Mouse (Mus musculus): ENCODE results near the gene Uckl1. TPM values are rescaled to one million over a fixed set of nuclear protein-coding genes. Genes with fewer than 3 reads are reported as not detected.
A peak's percentile ranks its signal among the peaks of the same experiment; 100 is the strongest.

Uckl1 gene
- 41.1 and 41.3 TPM in 2 replicates for polyA plus RNA-seq (2016; fragmentation: Nextera tagmentation; extraction: Ambion mirVana)

DNA sequence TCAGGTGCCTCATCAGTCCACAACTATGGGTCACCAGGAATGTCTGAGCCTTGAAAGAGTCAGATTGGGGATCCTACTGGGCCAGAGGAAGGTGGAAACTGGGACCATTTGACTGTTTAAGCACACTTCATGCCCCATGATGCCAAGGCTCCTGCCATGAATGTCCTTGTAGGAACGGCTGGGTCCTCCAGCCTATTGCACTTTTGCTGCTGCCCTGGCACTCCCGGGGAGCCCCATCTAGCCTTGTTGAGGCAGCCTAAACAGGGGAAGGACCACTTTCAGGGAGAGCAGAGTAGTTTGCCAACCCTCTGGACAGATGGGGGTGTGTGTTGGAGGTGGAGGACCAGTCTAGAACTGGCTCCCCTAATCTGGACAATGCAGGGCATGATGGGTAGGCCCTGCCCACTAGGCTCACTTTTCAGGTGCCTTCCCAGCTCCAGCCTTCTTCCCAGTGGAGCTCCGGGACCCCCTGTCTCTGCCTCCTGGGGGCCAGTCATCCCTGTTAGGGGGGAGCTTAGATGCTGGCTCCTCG, at the start of gene Uckl1:
Gene Uckl1 (minus strand): TSS at position 482 of the 532 bp plus-strand sequence.
- peak; percentile 6 for DNase-seq (ENCODE audit: low spot score)
- Histone ChIP-seq H3K27ac (replicated peaks) (no peak within 1 kb of the TSS), H3K27me3 (replicated peaks; ENCODE audit: low read depth, poor library complexity, severe bottlenecking) (no peaks in the 10 kb centered on the region), H3K4me1 (peaks cover 18% of the 10 kb centered on the region), H3K9me3 (no peaks in the 10 kb centered on the region), H3K36me3 (replicated peaks) (peaks cover 67% of the 10 kb centered on the region), H3K4me3 (no peak within 1 kb of the TSS)
- 93% methylated on average over 4 of the region's 4 CpGs for WGBS

DNA sequence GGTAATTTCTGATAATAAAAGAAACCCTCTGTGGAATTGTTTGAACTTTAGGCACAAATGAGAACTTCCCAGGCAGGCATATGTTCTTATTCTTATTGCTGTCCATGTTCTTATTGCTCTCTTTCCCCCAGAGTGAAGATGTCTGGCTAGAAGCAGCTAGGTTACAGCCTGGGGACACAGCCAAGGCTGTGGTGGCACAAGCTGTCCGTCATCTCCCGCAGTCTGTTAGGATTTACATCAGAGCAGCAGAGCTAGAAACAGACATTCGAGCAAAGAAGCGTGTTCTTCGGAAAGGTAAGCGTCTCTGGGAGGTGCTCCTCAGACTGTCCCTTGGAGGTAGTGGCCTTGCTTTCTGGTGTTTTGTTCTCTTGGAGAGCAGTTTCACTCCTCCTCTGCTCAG, 47.9 kb upstream of the Uckl1 start:
- Histone ChIP-seq H3K27me3 (replicated peaks; ENCODE audit: low read depth, poor library complexity, severe bottlenecking) (no peaks in the 10 kb centered on the region), H3K27ac (replicated peaks) (no peak overlapping the region), H3K9me3 (no peaks in the 10 kb centered on the region), H3K36me3 (replicated peaks) (peaks cover 89% of the 10 kb centered on the region), H3K4me1 (no peaks in the 10 kb centered on the region), H3K4me3 (no peak overlapping the region)
- DNase-seq (ENCODE audit: low spot score): no peak
- 96% methylated on average over 6 of the region's 6 CpGs for WGBS

DNA sequence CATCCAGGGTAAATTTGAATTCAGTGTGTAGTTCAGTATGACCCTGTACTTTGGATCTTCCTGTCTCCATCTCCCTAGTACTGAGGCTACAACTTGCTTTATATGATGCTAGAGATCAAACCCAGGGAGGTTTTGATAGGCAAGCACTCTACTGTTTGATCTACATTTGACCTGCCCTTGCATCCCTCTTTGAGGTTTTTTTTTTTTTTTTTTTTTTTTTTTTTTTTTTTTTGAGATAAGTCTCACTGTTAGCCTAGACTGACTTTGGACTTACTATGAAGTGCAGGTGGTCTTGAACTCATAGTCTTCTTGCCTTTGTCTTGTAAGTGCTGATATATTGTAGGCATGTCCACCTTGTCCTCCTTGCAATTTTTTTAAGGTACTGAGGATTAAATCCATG, 43.8 kb upstream of the Uckl1 start:
- no peak overlapping the region for H3K27ac ChIP-seq (replicated peaks)
- no peaks in the 10 kb centered on the region for H3K9me3 ChIP-seq
- H3K27me3 ChIP-seq (replicated peaks; ENCODE audit: low read depth, poor library complexity, severe bottlenecking): no peaks in the 10 kb centered on the region
- peaks cover 83% of the 10 kb centered on the region for H3K36me3 ChIP-seq (replicated peaks)
- no peak overlapping the region for H3K4me3 ChIP-seq
- DNase-seq (ENCODE audit: low spot score): no peak
- H3K4me1 ChIP-seq: no peaks in the 10 kb centered on the region

DNA sequence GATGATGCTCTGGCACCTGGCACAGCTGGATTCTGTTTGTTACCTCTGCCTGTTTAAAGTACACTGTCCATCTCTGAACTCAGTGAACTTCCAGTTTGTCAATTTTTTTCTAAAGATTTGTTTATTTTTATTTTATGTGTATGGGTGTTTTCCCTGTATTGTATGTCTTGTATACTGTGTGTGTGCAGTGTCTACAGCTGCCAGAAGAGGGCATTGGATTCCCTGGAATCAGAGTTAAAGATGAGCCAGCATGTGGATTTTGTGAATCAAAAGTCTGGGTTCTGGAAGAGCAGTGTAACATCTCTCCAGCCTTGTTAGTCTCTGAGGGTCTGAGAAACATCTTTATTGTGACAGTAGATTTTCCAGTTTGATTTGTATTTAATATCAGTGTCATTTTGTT, 38.7 kb upstream of the Uckl1 start:
- no peak for DNase-seq (ENCODE audit: low spot score)
- H3K4me1 ChIP-seq: no peaks in the 10 kb centered on the region
- no peak overlapping the region for H3K27ac ChIP-seq (replicated peaks)
- H3K27me3 ChIP-seq (replicated peaks; ENCODE audit: low read depth, poor library complexity, severe bottlenecking): no peaks in the 10 kb centered on the region
- H3K9me3 ChIP-seq: no peaks in the 10 kb centered on the region
- peaks cover 84% of the 10 kb centered on the region for H3K36me3 ChIP-seq (replicated peaks)
- H3K4me3 ChIP-seq: no peak overlapping the region

DNA sequence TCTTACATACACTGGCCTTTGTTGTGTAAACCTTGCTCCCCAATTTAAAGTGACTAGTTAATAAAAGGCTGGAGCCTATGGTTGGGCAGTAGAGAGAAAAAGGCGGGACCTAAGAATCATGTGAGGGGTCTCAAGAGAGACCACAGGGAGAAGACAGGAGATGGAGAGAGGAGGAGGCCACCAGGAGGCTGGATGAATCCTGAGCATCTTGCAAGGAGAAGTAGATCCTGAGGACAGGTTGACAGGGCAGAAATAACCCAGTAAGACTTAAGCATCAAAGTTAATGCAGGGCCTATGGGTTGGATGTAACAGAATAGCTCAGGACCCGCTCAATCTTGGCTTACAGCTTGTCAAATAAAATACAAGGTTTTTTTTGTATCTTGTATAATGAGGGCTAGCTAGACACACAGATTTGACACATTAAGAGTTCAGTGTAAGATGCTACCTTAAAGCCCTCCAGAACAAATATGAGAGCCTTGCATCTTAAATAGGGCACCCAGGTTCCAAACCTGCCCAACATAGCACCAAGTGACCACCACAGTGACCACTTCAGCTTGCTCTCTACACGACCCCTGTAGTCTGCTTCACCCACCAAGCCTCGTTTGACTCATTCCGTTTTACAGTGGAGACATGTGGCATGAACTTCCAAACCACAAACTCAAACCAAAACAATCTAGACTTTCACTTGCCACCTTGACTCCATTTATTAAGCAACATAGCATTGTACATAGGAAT, 34.2 kb upstream of the Uckl1 start:
- H3K4me3 ChIP-seq: no peak overlapping the region
- no peak for DNase-seq (ENCODE audit: low spot score)
- H3K36me3 ChIP-seq (replicated peaks): peaks cover 82% of the 10 kb centered on the region
- no peak overlapping the region for H3K27ac ChIP-seq (replicated peaks)
- H3K4me1 ChIP-seq: no peaks in the 10 kb centered on the region
- no peaks in the 10 kb centered on the region for H3K27me3 ChIP-seq (replicated peaks; ENCODE audit: low read depth, poor library complexity, severe bottlenecking)
- H3K9me3 ChIP-seq: no peaks in the 10 kb centered on the region
- WGBS: 85% methylated on average over 5 of the region's 5 CpGs

DNA sequence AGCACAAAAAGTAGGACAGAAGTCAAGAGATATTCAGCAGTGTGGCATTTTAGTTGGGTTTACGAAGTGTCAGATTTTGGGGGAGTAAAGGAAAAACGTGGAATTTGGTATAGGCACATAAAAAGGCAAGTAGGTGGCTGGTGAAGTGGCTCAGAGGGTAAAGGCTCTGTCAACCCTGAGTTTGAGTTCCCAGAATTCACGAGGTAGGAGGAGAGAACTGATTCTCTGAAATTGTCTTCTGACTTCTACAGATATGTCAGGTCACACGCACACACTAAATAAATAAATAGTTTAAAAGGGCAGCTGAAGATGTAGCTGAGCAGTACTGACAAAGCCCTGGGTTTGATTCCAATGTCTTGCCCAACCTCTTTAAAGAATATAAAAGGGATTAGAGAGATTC, 17.7 kb upstream of the Uckl1 start:
- 77% methylated on average over 4 of the region's 4 CpGs for WGBS
- peaks cover 39% of the 10 kb centered on the region for H3K4me1 ChIP-seq
- H3K9me3 ChIP-seq: no peaks in the 10 kb centered on the region
- H3K36me3 ChIP-seq (replicated peaks): peaks cover 6% of the 10 kb centered on the region; the same call in 1 of the 2 replicates
- DNase-seq (ENCODE audit: low spot score): no peak
- no peak overlapping the region for H3K27ac ChIP-seq (replicated peaks)
- H3K27me3 ChIP-seq (replicated peaks; ENCODE audit: low read depth, poor library complexity, severe bottlenecking): peaks cover 26% of the 10 kb centered on the region
- peak overlapping the region; percentile 80 for H3K4me3 ChIP-seq

DNA sequence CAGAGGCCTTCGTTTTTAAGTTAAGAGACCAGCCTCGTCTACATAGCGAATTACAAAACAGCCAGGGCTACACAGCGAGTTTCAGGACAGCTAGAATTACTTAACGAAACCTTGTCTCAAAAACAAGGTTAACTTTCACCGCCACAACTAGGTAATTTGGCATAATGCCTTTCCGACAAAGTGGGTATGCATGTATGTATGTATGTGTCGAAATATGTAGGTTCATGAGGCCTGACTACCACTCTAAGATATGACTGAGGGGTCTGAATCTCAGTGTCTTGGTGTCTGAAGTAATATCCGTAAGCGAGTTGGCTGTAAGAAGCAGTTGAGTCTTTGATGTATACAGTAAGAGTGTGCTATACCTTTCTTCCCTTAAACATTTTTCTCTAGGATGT, 17.1 kb upstream of the Uckl1 start:
- peak overlapping the region; percentile 88 for H3K27ac ChIP-seq (replicated peaks)
- no peaks in the 10 kb centered on the region for H3K9me3 ChIP-seq
- H3K36me3 ChIP-seq (replicated peaks): 0 out of 2 replicates have a peak, but pooled peaks cover 5% of the 10 kb centered on the region
- DNase-seq (ENCODE audit: low spot score): no peak
- H3K27me3 ChIP-seq (replicated peaks; ENCODE audit: low read depth, poor library complexity, severe bottlenecking): peaks cover 30% of the 10 kb centered on the region
- WGBS: 28% methylated on average over 10 of the region's 10 CpGs
- H3K4me3 ChIP-seq: peak overlapping the region; percentile 80
- peaks cover 39% of the 10 kb centered on the region for H3K4me1 ChIP-seq

DNA sequence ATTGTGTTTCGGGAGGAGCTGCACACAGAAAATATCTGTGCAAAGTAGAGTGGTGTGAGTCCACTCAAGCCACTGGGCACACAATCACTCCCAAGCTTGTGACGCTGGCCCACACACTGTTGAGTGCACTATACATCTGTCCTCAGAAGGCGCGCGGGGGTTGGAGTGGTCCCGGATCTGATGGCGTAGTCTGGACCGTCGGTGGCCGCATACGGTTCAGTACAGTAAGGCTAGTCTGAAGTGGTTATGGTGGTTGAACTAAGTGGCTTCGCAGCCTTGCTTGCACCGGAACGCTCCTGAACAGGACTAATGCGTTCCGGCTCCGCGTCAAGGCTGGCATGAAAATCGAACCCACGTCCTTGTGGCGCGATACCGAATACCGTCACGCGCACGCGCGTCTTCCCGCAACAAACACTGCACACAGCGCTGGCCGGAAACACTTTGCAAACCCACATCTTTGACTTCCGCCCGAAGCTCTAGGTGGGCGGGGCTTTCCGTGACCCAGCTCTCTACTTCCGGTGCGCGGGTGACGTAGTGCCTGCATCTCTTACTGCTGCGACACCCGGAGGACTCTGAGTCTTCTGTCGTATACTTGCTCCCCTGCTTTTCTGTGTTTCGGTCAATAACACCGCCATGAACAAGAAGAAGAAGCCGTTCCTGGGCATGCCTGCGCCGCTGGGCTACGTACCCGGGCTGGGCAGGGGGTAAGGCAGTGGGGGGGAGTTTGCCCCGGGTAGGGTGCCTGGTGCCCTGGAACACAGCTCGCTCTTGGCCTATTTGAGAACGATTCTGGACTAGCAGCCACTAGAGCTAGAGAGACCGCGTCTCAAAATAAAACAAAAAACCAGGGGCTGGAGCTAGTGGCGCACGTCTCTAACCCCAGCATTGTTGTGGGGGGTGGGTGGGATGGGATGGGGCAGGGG, 16.4 kb upstream of the Uckl1 start:
- peak overlapping the region; percentile 88 for H3K27ac ChIP-seq (replicated peaks)
- peaks cover 6% of the 10 kb centered on the region; the same call in 1 of the 2 replicates for H3K36me3 ChIP-seq (replicated peaks)
- H3K4me3 ChIP-seq: peak overlapping the region; percentile 80
- peaks cover 35% of the 10 kb centered on the region for H3K27me3 ChIP-seq (replicated peaks; ENCODE audit: low read depth, poor library complexity, severe bottlenecking)
- WGBS: 2% methylated on average over 57 of the region's 57 CpGs
- peak; percentile 97 for DNase-seq (ENCODE audit: low spot score)
- no peaks in the 10 kb centered on the region for H3K9me3 ChIP-seq
- peaks cover 39% of the 10 kb centered on the region for H3K4me1 ChIP-seq

DNA sequence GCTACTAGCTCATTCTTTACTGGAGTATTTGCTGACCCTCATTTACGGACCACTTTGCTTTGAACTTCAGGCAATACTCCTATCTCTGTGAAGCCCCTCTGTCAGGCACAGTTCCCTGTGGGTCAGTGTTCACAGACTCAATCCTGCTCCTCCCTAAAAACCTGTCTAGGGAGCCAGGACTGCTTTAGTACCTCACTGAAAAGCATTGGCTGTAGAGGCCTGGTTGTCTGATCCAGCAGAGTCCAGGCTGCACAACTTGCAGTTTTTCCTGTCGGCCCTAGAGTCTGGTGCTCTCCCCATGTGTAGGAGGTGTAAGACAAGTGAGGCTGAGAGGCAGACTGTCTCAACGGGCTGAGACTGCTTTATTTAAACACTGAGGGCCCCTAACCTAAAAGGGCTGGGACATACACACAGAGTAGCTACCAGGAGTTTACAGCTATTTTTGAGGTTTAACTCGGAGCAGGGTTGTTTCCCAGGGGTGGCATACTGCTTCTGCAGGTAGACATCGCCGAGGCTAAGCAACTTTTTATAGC, 15.6 kb upstream of the Uckl1 start:
- Histone ChIP-seq H3K9me3 (no peaks in the 10 kb centered on the region), H3K36me3 (replicated peaks) (peaks cover 4% of the 10 kb centered on the region; the same call in 1 of the 2 replicates), H3K27ac (replicated peaks) (peak overlapping the region; percentile 88), H3K27me3 (replicated peaks; ENCODE audit: low read depth, poor library complexity, severe bottlenecking) (peaks cover 35% of the 10 kb centered on the region), H3K4me1 (peaks cover 39% of the 10 kb centered on the region), H3K4me3 (peak overlapping the region; percentile 80)
- 72% methylated on average over 6 of the region's 6 CpGs for WGBS
- no peak for DNase-seq (ENCODE audit: low spot score)

DNA sequence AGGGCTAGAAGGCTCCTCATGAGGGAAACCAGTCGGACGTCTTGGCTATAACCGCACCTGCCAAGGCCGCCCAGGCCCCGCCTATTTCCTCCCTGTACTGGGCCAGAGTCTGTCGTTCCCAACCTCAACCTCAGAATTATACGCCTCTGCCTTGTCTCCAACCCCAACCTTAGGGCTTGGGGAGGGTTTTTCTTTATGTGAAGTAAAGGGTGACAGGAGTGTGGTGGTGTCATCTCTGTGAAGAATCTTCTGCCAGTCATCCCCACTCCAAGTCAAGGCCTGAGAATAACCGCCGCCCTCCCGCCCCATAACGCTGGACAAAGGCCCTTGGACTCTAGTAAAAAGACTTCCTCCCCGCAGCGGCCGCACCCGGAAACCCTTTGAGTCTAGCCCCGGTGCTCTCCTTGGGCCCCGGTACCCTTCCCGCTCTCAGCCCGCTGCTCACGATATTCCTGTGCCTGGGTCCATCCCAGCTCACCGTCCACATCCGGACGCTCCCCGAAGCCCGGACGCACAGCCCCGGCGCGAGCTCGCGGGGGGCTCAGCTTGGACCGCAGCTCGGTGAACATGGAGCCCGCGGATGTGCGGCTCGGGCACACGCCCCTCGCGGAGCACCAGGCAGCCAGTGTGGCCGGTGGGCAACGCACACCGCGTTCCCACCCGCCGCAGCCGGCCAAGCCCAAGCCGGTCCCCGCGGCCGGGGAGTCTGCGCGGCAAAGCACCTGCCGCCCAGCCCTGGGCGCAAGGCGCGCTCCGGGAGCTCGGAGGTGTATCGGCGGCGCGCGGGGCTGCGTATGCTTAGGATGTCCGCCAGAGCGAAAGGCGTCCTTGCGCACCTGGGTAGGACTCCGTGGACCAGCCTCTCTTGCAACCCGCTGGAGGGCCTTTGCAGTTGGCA, 14.0 kb upstream of the Uckl1 start, which contains the start of gene Samd10:
Gene Samd10 (minus strand): TSS at position 759 of the 898 bp plus-strand sequence.
- DNase-seq (ENCODE audit: low spot score): peak; percentile 79
- Histone ChIP-seq H3K27ac (replicated peaks) (peak within 1 kb of the TSS; percentile 90), H3K27me3 (replicated peaks; ENCODE audit: low read depth, poor library complexity, severe bottlenecking) (peaks cover 35% of the 10 kb centered on the region), H3K4me1 (peaks cover 39% of the 10 kb centered on the region), H3K9me3 (no peaks in the 10 kb centered on the region), H3K4me3 (peak within 1 kb of the TSS; percentile 88), H3K36me3 (replicated peaks) (peaks cover 4% of the 10 kb centered on the region; the same call in 1 of the 2 replicates)
- 1% methylated on average over 71 of the region's 71 CpGs for WGBS

DNA sequence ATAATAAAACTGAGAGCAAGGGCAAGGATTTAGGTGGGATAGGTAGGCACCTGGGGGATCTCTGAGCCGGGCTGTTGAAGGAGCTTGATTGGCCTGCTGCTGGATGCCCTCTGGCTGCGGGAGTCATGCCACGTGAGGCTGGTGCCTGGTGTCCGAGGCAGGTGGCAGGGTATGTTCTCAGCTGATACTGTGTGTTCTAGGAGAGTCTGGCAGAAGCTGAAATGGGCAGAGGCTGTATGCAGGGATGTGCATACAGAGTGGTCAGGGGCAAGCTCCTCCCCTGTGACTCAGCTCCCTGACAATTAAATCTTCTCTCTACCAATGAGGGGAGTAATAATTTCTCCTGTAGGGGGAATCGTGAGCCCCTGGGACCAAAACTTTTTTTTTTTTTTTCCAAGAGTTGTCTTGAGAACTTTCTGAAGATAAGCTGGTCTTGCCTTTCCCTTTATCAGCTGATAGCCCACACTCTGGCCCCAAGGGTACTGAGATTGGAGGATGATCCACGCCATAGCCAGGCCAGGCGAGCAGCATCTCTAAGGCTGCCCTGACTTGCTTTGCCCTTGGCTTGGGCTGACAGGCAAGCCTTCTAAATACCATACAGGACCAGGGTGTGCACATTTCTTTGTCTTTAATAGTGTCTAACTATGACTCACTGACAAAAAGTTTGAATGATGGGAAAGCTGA, 12.8 kb upstream of the Uckl1 start:
- DNase-seq (ENCODE audit: low spot score): peak; percentile 5
- H3K27ac ChIP-seq (replicated peaks): no peak overlapping the region
- H3K27me3 ChIP-seq (replicated peaks; ENCODE audit: low read depth, poor library complexity, severe bottlenecking): peaks cover 35% of the 10 kb centered on the region
- no peaks in the 10 kb centered on the region for H3K9me3 ChIP-seq
- 75% methylated on average over 7 of the region's 7 CpGs for WGBS
- H3K4me3 ChIP-seq: peak overlapping the region; percentile 88; the same call in 1 of the 2 replicates
- peaks cover 4% of the 10 kb centered on the region; the same call in 1 of the 2 replicates for H3K36me3 ChIP-seq (replicated peaks)
- H3K4me1 ChIP-seq: peaks cover 42% of the 10 kb centered on the region
